In the genomic region with DNA sequence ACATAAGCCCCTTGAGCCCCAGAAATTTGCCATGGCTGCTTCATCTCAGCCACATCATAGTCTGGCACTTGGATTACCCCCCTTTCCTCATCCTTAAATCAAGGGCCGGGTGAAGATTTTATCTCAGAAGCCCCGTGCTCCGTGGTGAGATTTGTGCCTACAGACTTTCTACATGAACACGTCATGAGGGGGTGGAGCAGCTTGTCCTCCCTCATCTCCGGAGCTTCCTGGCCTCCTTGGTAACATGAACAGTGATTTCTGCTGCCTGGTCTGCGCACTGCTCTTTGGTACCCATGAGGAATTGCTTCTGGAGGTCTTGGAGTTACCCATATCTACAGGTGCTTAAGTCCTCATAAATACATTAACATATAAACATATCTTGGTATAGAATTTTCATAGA, we compare ENCODE assay signal across 22 mouse cellular contexts.
"Had no signal": no experiment of that assay in that cellular context is flagged by ENCODE, and none has a peak within 500 bp of the region (broad histone marks: within the 10 kb centered on the region; RNA-seq: fewer than 3 reads in every experiment).

No protein-coding gene starts in this region.

- H3K27ac ChIP-seq: kidney, postnatal 0 days; left cerebral cortex, adult 2 months; limb, embryonic 10.5 days; limb, embryonic 13.5 days; liver, embryonic 12.5 days; liver, embryonic 15.5 days; lung, embryonic 15.5 days; midbrain, embryonic 10.5 days; midbrain, embryonic 13.5 days; neural tube, embryonic 13.5 days; stomach, embryonic 15.5 days had no signal

- DNase-seq: kidney, adult 2 months; kidney, postnatal 25 days; liver; lung, adult 18-20 months; lung, postnatal 10 days; lung, postnatal 36 days; retina, postnatal 1 day; spleen, adult 18-20 months; thymus, postnatal 25 days had no signal

- H3K4me3 ChIP-seq: left cerebral cortex, adult 2 months; limb, embryonic 10.5 days; limb, embryonic 13.5 days; liver, embryonic 12.5 days; liver, embryonic 15.5 days; lung, embryonic 15.5 days; megakaryocyte, embryonic 14.5 days; midbrain, embryonic 10.5 days; midbrain, embryonic 13.5 days; myocyte; neural tube, embryonic 13.5 days; stomach, embryonic 15.5 days had no signal
